Mouse (Mus musculus): ENCODE results near the gene Hoxa7.

Hoxa7 gene

GRCm38 (mm10) chr6:52239625-52240388 lies 18.2 kb upstream of the Hoxa7 start:
- no peak for DNase-seq (ENCODE audit: low spot score in 2 of 2)

GRCm38 (mm10) chr6:52238976-52239375 lies 17.3 kb upstream of the Hoxa7 start:
- no peak for DNase-seq (ENCODE audit: low spot score in 2 of 2)

GRCm38 (mm10) chr6:52238155-52238545 lies 16.5 kb upstream of the Hoxa7 start:
- no peak for DNase-seq (ENCODE audit: low spot score in 2 of 2)

GRCm38 (mm10) chr6:52237346-52238154 lies 15.9 kb upstream of the Hoxa7 start:
- DNase-seq (ENCODE audit: low spot score in 2 of 2): no peak

GRCm38 (mm10) chr6:52236806-52237205 lies 15.2 kb upstream of the Hoxa7 start:
- no peak for DNase-seq (ENCODE audit: low spot score in 2 of 2)

DNA sequence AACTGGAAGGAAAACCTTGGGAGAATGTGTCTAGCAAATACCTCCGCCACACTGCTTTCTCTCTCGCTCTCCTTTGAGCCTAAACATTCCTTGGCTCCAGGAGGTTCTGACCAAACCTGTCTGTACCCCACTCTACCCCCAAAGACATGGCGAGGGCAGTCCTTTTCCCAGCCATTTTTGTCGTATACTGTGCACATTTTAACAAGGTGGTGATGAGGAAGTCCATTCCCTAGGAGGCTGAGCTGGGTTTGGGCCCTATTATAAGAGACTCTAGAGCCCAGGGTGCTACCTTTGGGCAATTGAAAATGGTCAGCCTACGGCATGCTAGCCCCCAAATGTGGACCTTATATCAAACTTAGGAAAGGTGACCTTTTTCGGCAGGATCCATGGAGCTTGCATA lies 14.2 kb upstream of the Hoxa7 start:
- no peak for DNase-seq (ENCODE audit: low spot score in 2 of 2)

- DNase-seq (ENCODE audit: low spot score in 2 of 2): no peak
Observed at GRCm38 (mm10) chr6:52235267-52235666, 13.6 kb upstream of the Hoxa7 start.

DNA sequence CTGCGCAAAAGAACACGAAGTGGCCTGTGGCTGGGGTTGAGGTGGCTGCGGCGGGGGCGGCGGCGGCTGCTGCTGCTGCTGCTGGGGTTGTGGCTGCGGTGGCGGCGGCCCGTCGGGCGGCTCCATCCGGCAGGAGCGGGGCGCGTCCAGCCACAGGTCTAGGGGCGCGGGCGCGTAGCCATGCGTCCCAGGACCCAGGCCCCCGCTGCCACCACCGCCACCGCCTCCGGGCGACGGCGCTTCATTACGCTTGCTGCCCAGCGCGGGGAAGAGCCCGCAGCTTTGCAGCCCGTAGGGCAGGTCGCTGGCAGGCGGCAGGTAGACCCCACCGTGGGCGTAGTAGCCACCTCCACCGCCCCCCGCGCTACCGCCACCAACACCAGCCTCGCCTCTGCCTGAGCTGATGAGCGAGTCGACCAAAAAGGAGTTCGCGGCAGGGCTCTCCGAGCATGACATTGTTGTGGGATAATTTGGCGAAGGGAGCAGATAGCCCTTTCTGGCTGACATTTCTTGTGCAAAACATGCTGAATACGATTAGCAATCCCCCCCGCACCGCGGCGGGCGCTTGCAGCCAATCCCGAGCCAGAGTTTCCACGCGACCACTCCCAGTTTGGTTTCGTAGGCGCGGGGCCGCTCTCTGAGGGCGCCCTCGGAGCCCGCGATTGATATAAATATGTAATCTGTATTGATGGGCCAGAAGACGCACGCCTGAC lies 12.9 kb upstream of the Hoxa7 start:
- no peak for DNase-seq (ENCODE audit: low spot score in 2 of 2)

DNA sequence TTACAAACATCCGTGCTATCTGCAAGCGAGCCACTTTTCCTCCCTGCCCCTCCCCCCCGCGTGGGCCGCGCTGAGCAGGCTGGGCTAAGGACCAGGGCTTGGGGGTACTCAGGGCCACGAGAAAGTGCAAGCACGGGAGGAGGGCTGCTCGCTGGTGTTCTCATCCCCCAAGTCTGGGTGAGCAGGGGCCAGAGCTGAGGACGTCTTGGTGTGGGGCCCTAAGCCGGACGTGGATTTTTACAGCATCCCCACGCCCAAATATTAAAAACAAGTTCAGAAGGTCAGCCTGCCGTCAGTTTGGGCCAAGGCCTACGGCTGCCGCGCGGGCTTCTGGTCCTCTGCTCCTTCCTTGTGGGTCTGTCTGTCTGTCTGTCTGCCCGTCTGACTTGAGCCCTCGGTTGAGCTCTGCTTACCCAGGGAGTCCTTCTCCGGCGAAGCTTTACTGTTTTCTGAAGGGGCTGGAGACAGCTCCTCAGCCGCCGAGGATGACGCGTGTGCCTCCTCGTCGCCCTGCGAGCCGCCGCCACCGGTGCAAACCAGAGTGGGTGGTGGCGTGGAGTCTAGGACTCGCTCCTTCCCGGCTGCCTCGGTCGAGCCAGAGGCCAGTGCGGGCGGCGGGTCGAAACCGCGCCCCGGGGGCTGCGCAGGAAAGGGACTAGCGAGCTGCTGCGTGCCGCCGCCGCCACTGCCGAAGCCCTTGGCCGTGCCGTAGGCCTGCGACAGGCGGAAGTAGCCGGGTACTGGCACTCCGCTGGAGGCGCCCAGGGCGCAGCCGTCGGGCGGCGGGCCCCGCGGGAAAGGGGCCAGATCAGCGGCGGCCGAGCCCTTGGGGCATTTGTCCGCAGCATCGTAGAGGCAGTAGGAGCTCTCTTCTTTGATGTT lies 12.1 kb upstream of the Hoxa7 start:
- DNase-seq (ENCODE audit: low spot score in 2 of 2): no peak

- no peak for DNase-seq (ENCODE audit: low spot score in 2 of 2)
Observed at GRCm38 (mm10) chr6:52232984-52233545, 11.4 kb upstream of the Hoxa7 start.

DNA sequence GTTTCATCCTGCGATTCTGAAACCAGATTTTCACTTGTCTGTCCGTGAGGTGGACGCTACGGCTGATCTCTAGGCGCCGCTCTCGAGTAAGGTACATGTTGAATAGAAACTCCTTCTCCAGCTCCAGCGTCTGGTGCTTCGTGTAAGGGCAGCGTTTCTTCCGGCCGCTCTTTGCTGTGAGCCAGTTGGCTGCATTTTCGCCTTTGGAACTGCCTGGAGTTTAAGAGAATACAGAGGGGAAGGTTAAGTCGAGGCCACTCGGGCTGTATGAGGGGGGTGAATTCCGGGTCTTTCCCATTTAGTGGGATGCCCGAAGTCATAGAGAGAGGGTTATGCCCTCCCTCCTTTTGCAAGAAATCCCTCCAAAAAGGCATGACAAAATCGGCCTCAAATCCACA lies 10.9 kb upstream of the Hoxa7 start:
- DNase-seq (ENCODE audit: low spot score in 2 of 2): no peak

- no peak for DNase-seq (ENCODE audit: low spot score in 2 of 2)
Observed at GRCm38 (mm10) chr6:52231885-52232567, 10.4 kb upstream of the Hoxa7 start.

DNA sequence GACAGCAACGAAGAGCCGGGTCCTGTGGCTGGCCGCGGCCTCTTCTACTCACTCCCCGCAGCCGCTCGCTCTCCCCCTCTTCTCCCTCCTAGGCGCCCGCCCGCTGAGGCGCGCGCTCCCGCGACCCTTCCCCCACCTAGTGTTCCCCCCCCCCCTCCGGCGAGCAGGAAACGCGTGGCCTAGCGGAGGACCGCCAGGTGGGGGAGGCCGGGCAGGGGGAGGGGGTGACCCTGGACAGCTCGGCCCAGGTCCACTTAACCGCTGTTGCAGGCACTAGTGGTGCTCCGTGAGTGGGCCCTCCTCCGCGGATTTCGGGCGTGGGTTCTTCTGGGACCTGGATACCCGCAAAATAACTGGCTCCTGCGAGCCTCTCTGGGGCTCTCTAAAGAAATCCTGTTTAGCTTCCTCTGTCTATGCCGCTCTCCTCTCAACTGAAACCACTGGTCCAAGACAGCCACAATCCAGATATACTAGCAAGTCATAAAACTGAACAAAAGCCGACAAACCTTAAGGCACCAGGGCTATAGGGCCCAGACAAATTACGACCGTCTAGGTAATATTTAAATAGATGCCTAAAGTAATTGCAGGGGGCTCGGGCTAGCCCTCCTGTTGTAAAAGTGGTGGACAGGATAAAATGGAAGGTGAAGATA lies 9.0 kb upstream of the Hoxa7 start, which contains the start of gene Hoxa9:
Hoxa9 (minus strand) TSS at position 574 of the 650 bp plus-strand sequence.
- DNase-seq (ENCODE audit: low spot score in 2 of 2): no peak

DNA sequence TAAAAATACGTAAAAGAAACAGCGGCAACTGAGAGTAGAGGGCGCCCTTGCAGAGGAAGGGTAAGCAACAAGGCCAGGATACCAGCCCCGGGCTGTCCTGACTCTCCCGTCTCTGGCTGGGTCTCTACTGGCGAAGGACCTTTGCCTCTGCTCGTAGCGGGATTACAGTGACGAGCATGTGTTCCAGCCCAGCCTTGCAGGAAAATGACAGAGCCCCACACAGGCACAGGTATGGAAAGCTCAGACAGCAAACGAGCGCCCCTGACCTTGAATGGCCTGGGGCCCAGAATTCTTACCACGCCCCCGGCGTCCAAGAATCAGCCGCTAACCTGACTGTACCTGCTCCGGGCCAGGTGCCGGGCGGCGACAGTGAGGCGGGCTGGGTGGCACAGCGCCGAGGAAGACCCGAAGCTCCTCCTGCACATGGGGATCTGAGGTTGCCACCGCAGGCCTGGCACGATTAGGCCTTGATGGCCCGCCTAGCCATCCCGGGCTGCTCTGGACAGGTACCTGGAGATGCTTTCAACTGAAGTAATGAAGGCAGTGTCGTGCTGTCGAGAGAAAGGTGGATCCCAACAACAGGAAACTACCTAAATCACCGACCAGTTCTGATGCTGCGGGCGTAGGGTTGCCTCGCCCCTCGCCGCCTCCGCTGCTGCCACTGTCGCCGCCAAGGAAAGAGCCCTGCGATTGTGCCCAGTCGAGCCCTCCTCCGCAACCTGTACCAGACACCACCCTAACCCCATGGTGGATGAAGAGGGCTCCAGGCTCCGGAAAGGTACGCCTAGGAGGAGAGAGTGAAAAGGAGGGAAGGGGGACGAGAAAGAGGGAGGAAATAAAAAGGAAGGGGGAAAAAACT lies 8.1 kb upstream of the Hoxa7 start:
- no peak for DNase-seq (ENCODE audit: low spot score in 2 of 2)

DNA sequence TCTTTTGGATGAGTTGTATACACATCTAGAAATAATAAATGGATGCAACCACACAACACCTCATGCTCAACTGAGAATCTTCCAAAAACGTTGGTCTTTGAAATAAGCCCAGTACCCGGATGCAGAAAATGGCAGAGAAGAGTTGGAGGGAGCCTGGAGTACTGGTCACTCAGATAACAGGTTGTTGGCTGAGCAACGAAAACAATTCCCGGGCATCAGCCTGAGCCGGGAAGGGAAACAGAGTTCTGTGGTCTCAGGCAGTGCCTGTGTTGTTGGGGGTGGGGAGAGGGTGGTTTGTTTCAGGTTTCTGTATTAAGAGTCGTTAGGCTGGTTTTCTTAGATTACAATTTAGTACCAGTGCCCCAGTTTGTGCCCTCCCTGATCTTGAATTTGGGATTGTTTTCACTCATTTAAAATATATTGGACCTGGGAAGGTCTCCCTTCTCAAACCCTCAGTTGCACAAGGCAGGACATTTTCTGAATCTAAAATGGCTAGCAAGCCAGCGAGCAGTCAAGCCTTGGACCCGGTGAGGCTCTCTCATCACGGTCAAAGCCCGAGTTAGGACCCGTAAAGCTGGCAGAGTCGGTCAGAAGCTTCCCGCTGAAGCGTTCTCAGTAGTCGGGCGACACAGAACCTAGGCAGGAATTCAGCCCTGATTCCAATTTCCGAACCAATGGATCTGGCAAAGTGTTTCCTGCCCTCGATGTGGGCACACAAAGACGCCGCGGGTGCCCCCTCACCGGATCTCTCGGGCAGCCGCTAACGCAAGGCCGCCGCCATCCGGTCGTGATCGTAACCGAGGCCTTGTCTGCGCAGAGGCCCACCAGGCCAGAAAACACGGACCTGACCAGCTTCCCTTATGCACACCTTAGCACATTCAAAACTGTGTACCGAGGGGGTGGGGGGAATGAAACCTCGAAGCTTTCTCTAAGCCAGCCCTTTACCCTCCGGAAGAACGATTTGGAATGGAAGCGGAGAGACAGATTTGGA lies 7.1 kb upstream of the Hoxa7 start:
- no peak for DNase-seq (ENCODE audit: low spot score in 2 of 2)

GRCm38 (mm10) chr6:52227470-52228222 lies 6.0 kb upstream of the Hoxa7 start:
- DNase-seq (ENCODE audit: low spot score in 2 of 2): no peak

Data from right cerebral cortex, postnatal 36 days (tissue).